Mouse (Mus musculus): ENCODE data around the gene Cfc1. TPM values are rescaled to one million over a fixed set of nuclear protein-coding genes. Genes with fewer than 3 reads are reported as not detected.

Cfc1 gene
- polyA plus RNA-seq, 1 experiment from 2014 or later, result not detected

DNA sequence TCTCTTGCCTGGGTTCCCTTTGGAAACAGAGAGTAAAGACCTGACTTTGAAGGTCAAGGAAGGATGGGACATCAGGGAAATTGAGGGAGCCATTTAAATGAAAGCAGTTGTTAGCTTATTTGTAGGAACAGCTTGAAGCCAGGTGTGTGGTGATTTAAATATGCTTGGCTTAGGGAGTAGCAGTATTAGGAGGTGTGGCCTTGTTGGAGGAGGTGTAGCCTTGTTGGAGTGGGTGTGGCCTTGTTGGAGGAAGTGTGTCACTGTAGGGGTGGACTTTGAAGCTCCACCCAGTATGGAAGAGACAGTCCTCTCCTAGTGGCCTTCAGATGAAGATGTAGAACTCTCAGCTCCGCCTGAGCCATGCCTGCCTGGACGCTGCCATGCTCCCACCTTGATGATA is 34.4 kb downstream of the Cfc1 start:
- Histone ChIP-seq H3K4me1 (ENCODE audit: control insufficient read depth, insufficient read depth, low read length) (no peaks in the 10 kb centered on the region), H3K9me3 (ENCODE audit: control insufficient read depth, low read length) (no peaks in the 10 kb centered on the region), H3K4me3 (ENCODE audit: low read depth, low read length) (no peak overlapping the region), H3K27ac (ENCODE audit: low read depth, low read length) (no peak overlapping the region), H3K4me2 (ENCODE audit: low read depth, low read length) (no peak overlapping the region), H3K27me3 (ENCODE audit: control insufficient read depth, insufficient read depth, low read length) (no peaks in the 10 kb centered on the region), H3K36me3 (ENCODE audit: control insufficient read depth, insufficient read depth, low read length) (no peaks in the 10 kb centered on the region), H3K9ac (replicated peaks; ENCODE audit: low read depth, low read length) (no peak overlapping the region)
- no peak for ATAC-seq (ENCODE audit: low read depth)
- WGBS, result 90% methylated on average over 2 of the region's 2 CpGs

DNA sequence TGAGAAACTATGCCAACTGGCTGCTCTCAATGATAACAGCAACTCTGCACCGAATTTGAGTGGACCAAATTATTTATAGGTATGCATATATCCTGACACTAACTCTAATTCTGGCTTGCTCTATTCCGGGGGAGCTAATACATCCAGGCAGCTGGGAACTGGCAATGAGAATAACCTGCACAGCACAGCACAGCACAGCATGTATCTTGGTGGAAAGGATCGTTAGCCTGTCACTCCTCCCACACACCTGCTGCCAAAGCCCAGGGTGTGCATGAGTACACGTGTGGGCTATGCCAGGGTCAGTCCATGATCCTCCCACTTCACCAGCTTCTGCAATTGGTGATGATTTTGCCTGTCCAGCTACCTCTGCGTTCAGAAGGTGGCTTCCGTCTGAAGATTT is 36.0 kb downstream of the Cfc1 start:
- Histone ChIP-seq H3K36me3 (ENCODE audit: control insufficient read depth, insufficient read depth, low read length) (no peaks in the 10 kb centered on the region), H3K9me3 (ENCODE audit: control insufficient read depth, low read length) (no peaks in the 10 kb centered on the region), H3K4me3 (ENCODE audit: low read depth, low read length) (no peak overlapping the region), H3K27me3 (ENCODE audit: control insufficient read depth, insufficient read depth, low read length) (no peaks in the 10 kb centered on the region), H3K4me2 (ENCODE audit: low read depth, low read length) (no peak overlapping the region), H3K27ac (ENCODE audit: low read depth, low read length) (no peak overlapping the region), H3K9ac (replicated peaks; ENCODE audit: low read depth, low read length) (no peak overlapping the region), H3K4me1 (ENCODE audit: control insufficient read depth, insufficient read depth, low read length) (no peaks in the 10 kb centered on the region)
- ATAC-seq (ENCODE audit: low read depth), result no peak
- WGBS, result 73% methylated on average over 6 of the region's 6 CpGs

DNA sequence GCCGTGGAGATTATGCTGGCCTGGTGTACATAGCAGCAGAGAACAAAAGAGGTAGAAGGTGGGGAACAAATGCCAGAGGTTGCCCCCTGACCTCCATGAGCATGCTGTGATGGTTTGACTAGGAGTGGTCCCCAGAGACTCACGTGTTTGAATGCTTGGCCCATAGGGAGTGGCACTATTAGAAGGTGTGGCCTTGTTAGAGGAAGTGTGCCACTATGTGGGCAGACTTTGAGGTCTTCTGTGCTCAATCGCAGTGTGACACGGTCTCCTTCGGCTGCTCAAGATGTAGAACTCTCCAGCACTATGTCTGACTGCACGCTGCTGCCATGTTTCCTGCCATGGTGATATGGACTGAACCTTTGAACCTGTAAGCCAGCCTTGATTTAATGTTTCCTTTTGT is 37.8 kb downstream of the Cfc1 start:
- 86% methylated on average over 6 of the region's 6 CpGs for WGBS
- H3K9me3 ChIP-seq (ENCODE audit: control insufficient read depth, low read length), result no peaks in the 10 kb centered on the region
- no peaks in the 10 kb centered on the region for H3K36me3 ChIP-seq (ENCODE audit: control insufficient read depth, insufficient read depth, low read length)
- H3K4me3 ChIP-seq (ENCODE audit: low read depth, low read length), result no peak overlapping the region
- H3K27me3 ChIP-seq (ENCODE audit: control insufficient read depth, insufficient read depth, low read length), result no peaks in the 10 kb centered on the region
- no peak for ATAC-seq (ENCODE audit: low read depth)
- no peak overlapping the region for H3K4me2 ChIP-seq (ENCODE audit: low read depth, low read length)
- no peak overlapping the region for H3K9ac ChIP-seq (replicated peaks; ENCODE audit: low read depth, low read length)
- H3K4me1 ChIP-seq (ENCODE audit: control insufficient read depth, insufficient read depth, low read length), result no peaks in the 10 kb centered on the region
- H3K27ac ChIP-seq (ENCODE audit: low read depth, low read length), result no peak overlapping the region

DNA sequence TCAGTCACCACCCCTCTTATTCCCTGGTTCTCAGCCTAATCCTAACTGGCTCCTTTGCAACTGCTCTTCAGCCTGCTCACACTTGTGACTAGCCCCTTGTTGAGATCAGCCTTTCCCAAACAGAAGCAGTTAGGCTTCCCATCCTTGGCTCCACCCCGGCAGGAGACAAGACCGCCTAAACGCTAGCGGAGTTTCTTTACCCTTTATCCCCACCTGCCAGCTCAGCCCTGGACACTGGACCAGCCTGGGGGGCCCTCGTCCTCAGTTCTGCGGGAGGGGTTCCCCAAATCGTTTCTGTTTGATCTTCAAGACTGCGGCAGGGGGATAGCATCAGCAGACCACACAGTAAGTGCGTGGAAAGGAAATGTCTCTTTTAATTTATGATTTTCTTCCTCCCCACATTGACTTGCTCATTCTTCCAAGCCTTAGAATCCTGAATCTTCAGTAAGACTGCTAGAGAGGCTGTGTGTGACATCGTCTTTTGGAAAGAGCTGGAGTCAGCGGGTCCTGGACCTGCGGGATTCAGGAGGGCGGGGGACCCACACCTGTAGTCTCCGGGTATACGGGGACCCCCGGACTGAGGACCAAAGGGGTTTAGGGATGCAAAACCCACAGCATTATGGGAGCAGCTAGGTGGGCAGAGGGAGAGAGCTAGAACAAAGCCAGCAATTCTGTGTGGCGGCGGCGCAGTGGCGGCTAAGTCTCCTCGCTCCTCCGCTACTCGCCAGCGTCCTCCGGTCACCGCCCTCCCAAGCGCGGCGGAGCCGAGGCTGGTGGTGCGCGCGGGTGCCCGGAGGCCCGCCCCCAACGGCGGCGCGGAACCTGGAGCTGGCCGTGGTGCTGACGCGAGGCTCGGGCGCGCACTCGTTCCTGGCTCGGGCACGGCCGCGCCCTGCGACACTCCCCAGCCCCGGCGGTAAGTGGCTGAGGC is 43.7 kb downstream of the Cfc1 start, which contains the start of gene Amer3:
Amer3 (plus strand) TSS at position 807 of the 931 bp plus-strand sequence.
- ATAC-seq (ENCODE audit: low read depth), result peak; percentile 93
- Histone ChIP-seq H3K4me3 (ENCODE audit: low read depth, low read length) (peak within 1 kb of the TSS; percentile 62), H3K27ac (ENCODE audit: low read depth, low read length) (peak within 1 kb of the TSS; percentile 91), H3K9ac (replicated peaks; ENCODE audit: low read depth, low read length) (peak within 1 kb of the TSS; percentile 90), H3K27me3 (ENCODE audit: control insufficient read depth, insufficient read depth, low read length) (no peaks in the 10 kb centered on the region), H3K4me1 (ENCODE audit: control insufficient read depth, insufficient read depth, low read length) (peaks cover 5% of the 10 kb centered on the region; the same call in 1 of the 2 replicates), H3K9me3 (ENCODE audit: control insufficient read depth, low read length) (no peaks in the 10 kb centered on the region), H3K4me2 (ENCODE audit: low read depth, low read length) (peak within 1 kb of the TSS; percentile 56), H3K36me3 (ENCODE audit: control insufficient read depth, insufficient read depth, low read length) (no peaks in the 10 kb centered on the region)
- under 1% methylated on average over 53 of the region's 53 CpGs for WGBS

DNA sequence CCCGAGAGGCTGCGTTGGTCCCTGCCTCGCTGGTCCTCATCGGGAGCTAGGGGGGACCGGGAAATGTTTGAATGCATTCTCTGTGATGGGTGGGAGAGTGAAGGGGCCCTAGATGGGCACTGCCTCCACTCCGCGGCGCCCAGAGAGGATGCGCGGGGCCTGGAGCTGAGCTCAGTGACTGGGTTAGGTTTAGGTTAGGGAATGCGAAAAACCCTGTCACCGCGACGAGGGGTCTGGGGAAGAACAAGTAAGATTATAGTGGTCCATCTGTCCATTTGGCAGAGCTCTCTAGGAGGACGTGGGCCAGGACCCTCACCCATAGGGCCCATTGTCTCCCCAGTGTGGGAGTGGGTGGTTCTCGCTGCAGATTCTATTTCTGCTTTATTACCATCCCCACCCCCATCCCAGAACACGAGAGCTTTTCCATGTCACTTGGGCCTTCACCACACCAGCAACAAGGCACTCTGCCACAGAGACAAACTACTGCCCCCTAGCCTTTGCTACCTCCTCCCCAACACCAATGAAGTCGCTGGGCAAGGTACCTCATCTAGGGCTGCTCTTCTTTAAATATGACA is 44.4 kb downstream of the Cfc1 start:
- peak overlapping the region; percentile 91 for H3K27ac ChIP-seq (ENCODE audit: low read depth, low read length)
- H3K4me1 ChIP-seq (ENCODE audit: control insufficient read depth, insufficient read depth, low read length), result peaks cover 7% of the 10 kb centered on the region; the same call in 1 of the 2 replicates
- no peaks in the 10 kb centered on the region for H3K9me3 ChIP-seq (ENCODE audit: control insufficient read depth, low read length)
- H3K4me2 ChIP-seq (ENCODE audit: low read depth, low read length), result peak overlapping the region; percentile 56
- no peaks in the 10 kb centered on the region for H3K36me3 ChIP-seq (ENCODE audit: control insufficient read depth, insufficient read depth, low read length)
- peak overlapping the region; percentile 62 for H3K4me3 ChIP-seq (ENCODE audit: low read depth, low read length)
- no peaks in the 10 kb centered on the region for H3K27me3 ChIP-seq (ENCODE audit: control insufficient read depth, insufficient read depth, low read length)
- peak overlapping the region; percentile 90 for H3K9ac ChIP-seq (replicated peaks; ENCODE audit: low read depth, low read length)
- under 1% methylated on average over 18 of the region's 18 CpGs for WGBS
- ATAC-seq (ENCODE audit: low read depth), result peak; percentile 60

DNA sequence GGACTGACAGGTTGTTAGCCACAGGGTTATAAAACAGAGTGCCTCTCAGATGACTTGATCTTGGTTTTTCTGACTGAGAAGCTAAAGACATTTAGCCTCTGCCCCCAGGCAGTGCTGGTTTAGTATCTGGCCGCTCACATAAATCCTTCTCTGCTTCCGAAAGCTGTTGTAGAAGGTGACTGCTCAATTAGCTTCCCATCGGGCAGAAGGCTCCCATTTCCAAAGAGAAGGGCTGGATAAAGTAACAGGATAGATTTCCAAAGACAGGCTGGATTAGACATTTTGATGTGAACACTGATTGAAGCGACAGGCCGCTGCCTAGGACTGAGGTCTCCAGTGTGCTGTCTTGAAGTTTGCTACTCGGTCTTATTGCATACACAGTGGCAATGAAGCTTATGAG is 46.8 kb downstream of the Cfc1 start:
- Histone ChIP-seq H3K36me3 (ENCODE audit: control insufficient read depth, insufficient read depth, low read length) (0 out of 2 replicates have a peak, but pooled peaks cover 3% of the 10 kb centered on the region), H3K9ac (replicated peaks; ENCODE audit: low read depth, low read length) (no peak overlapping the region), H3K4me1 (ENCODE audit: control insufficient read depth, insufficient read depth, low read length) (peaks cover 7% of the 10 kb centered on the region; the same call in 1 of the 2 replicates), H3K4me2 (ENCODE audit: low read depth, low read length) (no peak overlapping the region), H3K27ac (ENCODE audit: low read depth, low read length) (no peak overlapping the region), H3K4me3 (ENCODE audit: low read depth, low read length) (no peak overlapping the region), H3K27me3 (ENCODE audit: control insufficient read depth, insufficient read depth, low read length) (no peaks in the 10 kb centered on the region), H3K9me3 (ENCODE audit: control insufficient read depth, low read length) (no peaks in the 10 kb centered on the region)
- no peak for ATAC-seq (ENCODE audit: low read depth)
- 59% methylated on average over 6 of the region's 6 CpGs for WGBS

DNA sequence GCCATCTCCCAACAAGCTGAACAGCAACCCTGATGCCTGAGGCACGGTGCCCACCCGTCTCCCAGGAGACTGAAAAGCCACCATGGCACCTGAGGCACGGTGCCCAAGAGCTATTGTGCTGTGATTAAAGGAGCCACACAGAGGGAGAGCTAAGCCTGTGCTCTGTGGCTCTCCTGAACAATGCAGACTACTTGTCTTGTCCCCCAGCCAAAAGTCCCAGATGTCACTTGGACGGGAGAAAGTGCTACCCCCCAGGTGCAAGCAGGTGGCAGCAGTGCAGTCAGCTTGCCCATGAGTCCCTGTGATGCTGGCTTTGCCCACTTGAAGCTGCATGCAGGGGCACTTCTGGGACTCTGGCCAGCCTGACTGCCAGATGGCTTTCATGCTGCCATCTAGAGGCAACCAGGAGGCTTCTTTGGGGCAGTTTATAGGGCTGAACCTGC is 48.4 kb downstream of the Cfc1 start:
- H3K4me1 ChIP-seq (ENCODE audit: control insufficient read depth, insufficient read depth, low read length), result peaks cover 7% of the 10 kb centered on the region; the same call in 1 of the 2 replicates
- H3K36me3 ChIP-seq (ENCODE audit: control insufficient read depth, insufficient read depth, low read length), result peaks cover 11% of the 10 kb centered on the region
- peak; percentile 54 for ATAC-seq (ENCODE audit: low read depth)
- no peak overlapping the region for H3K9ac ChIP-seq (replicated peaks; ENCODE audit: low read depth, low read length)
- no peak overlapping the region for H3K4me2 ChIP-seq (ENCODE audit: low read depth, low read length)
- H3K4me3 ChIP-seq (ENCODE audit: low read depth, low read length), result no peak overlapping the region
- 12% methylated on average over 4 of the region's 4 CpGs for WGBS
- H3K9me3 ChIP-seq (ENCODE audit: control insufficient read depth, low read length), result no peaks in the 10 kb centered on the region
- no peaks in the 10 kb centered on the region for H3K27me3 ChIP-seq (ENCODE audit: control insufficient read depth, insufficient read depth, low read length)
- H3K27ac ChIP-seq (ENCODE audit: low read depth, low read length), result no peak overlapping the region

DNA sequence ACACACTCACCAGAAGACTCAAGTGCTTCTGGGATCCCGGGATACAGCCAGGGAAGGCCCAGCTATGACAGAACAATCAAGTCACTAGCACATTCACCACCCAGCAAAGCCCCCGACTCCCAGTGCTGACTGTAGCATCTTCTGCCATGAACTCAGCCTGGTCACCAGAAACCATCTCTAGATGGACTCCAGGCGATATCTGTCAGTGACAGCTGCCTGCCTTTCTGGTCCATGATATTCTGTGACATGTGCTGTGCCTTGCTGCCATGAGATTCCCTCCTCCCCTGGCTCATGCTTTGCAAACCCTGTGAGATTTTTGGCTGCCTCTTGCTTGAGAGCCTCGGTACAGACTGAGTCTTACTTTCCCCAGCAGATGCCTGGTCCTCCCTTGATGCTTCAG is 49.3 kb downstream of the Cfc1 start:
- Histone ChIP-seq H3K27me3 (ENCODE audit: control insufficient read depth, insufficient read depth, low read length) (no peaks in the 10 kb centered on the region), H3K4me2 (ENCODE audit: low read depth, low read length) (no peak overlapping the region), H3K36me3 (ENCODE audit: control insufficient read depth, insufficient read depth, low read length) (peaks cover 13% of the 10 kb centered on the region), H3K27ac (ENCODE audit: low read depth, low read length) (no peak overlapping the region), H3K9ac (replicated peaks; ENCODE audit: low read depth, low read length) (no peak overlapping the region), H3K4me3 (ENCODE audit: low read depth, low read length) (no peak overlapping the region), H3K4me1 (ENCODE audit: control insufficient read depth, insufficient read depth, low read length) (peaks cover 7% of the 10 kb centered on the region; the same call in 1 of the 2 replicates), H3K9me3 (ENCODE audit: control insufficient read depth, low read length) (no peaks in the 10 kb centered on the region)
- 85% methylated on average over 4 of the region's 4 CpGs for WGBS
- no peak for ATAC-seq (ENCODE audit: low read depth)

Measured in neural tube, embryonic 14.5 days (tissue).